Comparison of ENCODE assay signal across 21 mouse cellular contexts in the genomic region with DNA sequence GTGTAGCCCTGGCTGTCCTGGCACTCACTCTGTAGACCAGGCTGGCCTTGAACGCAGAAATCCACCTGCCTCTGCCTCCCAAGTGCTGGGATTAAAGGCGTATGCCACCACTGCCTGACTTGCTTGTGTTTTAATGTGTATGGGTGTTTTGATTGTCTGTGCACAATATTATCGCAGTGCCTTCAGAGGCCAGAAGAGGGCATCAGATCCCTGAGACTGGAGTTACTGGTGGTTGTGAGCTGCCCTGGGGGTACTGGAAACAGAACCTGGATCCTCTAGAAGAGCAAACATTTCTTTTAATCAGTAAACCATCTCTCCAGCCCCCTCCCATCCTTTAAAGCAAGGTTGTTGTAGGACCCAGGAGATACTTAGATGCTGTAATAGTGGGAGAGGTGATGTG. TPM values are rescaled to one million over a fixed set of nuclear protein-coding genes. Genes with fewer than 3 reads are reported as not detected.
DNase-seq lines count a peak whose midpoint lies in the region; ATAC-seq and TF ChIP-seq lines count a peak whose summit lies in the region.
"Had no signal": no experiment of that assay in that cellular context is flagged by ENCODE, and none has a peak within 500 bp of the region (broad histone marks: within the 10 kb centered on the region; RNA-seq: fewer than 3 reads in every experiment).

No protein-coding gene starts in this region.

- H3K9ac ChIP-seq in kidney, postnatal 0 days (ENCODE audit: low read depth, low read length) = no peak overlapping the region
- H3K9ac ChIP-seq: liver, embryonic 15.5 days; midbrain, embryonic 12.5 days had no signal

- WGBS in kidney, postnatal 0 days = 83% methylated on average over 3 of the region's 3 CpGs
- 96% methylated on average over 3 of the region's 3 CpGs for WGBS in thymus, adult 2 months

- TF ChIP-seq POLR2A in thymus, adult 2 months (IDR thresholded peaks at IDR 0.05; ENCODE audit: control insufficient read depth, extremely low read depth, insufficient read depth, low read length, poor library complexity) = no peak

- no peak for ATAC-seq in kidney, postnatal 0 days (replicated peaks; ENCODE audit: low FRiP score, low read depth)
- ATAC-seq: forebrain, embryonic 16.5 days; inflammation-experienced regulatory T-cells, adult 6 months had no signal

- H3K4me2 ChIP-seq in kidney, postnatal 0 days (ENCODE audit: low read length) = no peak overlapping the region
- H3K4me2 ChIP-seq: liver, embryonic 15.5 days had no signal

- TF ChIP-seq CTCF in kidney, postnatal 0 days (IDR thresholded peaks at IDR 0.05; ENCODE audit: low read depth) = peak; percentile 35; the same call in 1 of the 2 replicates
- no peak for TF ChIP-seq CTCF in thymus, adult 2 months (IDR thresholded peaks at IDR 0.05; ENCODE audit: borderline replicate concordance, control insufficient read depth, extremely low read depth, insufficient read depth, low read length, poor library complexity)

- no peak overlapping the region for H3K4me3 ChIP-seq in kidney, postnatal 0 days (replicated peaks; ENCODE audit: low read depth, low read length)
- no peak overlapping the region for H3K4me3 ChIP-seq in thymus, adult 2 months (ENCODE audit: control insufficient read depth, insufficient read depth, low read length)
- H3K4me3 ChIP-seq: heart, embryonic 10.5 days; liver, embryonic 15.5 days had no signal

- peaks cover 9% of the 10 kb centered on the region; the same call in 1 of the 2 replicates for H3K27me3 ChIP-seq in kidney, postnatal 0 days (ENCODE audit: insufficient read depth, low read length)
- peaks cover 18% of the 10 kb centered on the region for H3K27me3 ChIP-seq in thymus, adult 2 months (ENCODE audit: control insufficient read depth, insufficient read depth, low read length)

- no peaks in the 10 kb centered on the region for H3K36me3 ChIP-seq in kidney, postnatal 0 days (ENCODE audit: insufficient read depth, low read length)
- H3K36me3 ChIP-seq in thymus, adult 2 months (ENCODE audit: control insufficient read depth, insufficient read depth, low read length) = no peaks in the 10 kb centered on the region
- H3K36me3 ChIP-seq: G1E; heart, embryonic 10.5 days; liver, embryonic 15.5 days had no signal

- peaks cover 9% of the 10 kb centered on the region; the same call in 1 of the 2 replicates for H3K4me1 ChIP-seq in kidney, postnatal 0 days (replicated peaks; ENCODE audit: insufficient read depth, low read length)
- peaks cover 13% of the 10 kb centered on the region for H3K4me1 ChIP-seq in thymus, adult 2 months (replicated peaks; ENCODE audit: control insufficient read depth, insufficient read depth, low read length)

- H3K9me3 ChIP-seq in kidney, postnatal 0 days (replicated peaks; ENCODE audit: low read length) = no peaks in the 10 kb centered on the region
- H3K9me3 ChIP-seq: G1E; heart, embryonic 10.5 days; liver, embryonic 15.5 days; midbrain, embryonic 12.5 days had no signal

- H3K27ac ChIP-seq in kidney, postnatal 0 days = no peak overlapping the region
- no peak overlapping the region for H3K27ac ChIP-seq in thymus, adult 2 months (ENCODE audit: control insufficient read depth, insufficient read depth, low read length)
- H3K27ac ChIP-seq: heart, embryonic 10.5 days; liver, embryonic 15.5 days; macrophage had no signal

- no peak for DNase-seq in kidney, postnatal 0 days (ENCODE audit: low spot score)
- no peak for DNase-seq in kidney, postnatal 4 days
- DNase-seq in thymus, postnatal 4 days = peak; percentile 23
- no peak for DNase-seq in thymus, adult 2 months
- DNase-seq in T-cell, adult 2 months (ENCODE audit: low spot score) = peak; percentile 4
- DNase-seq in cerebellum, postnatal 36 days = no peak
- DNase-seq in spleen, postnatal 4 days (ENCODE audit: low spot score in 2 of 2) = no peak
- DNase-seq: adrenal gland, postnatal 25 days; cerebellum, adult 9-11 months; gastrocnemius, postnatal 25 days; heart, postnatal 36 days; kidney, postnatal 10 days; layer of hippocampus, adult 9-11 months; thymus, adult 18-20 months had no signal

RNA-seq across cellular contexts. Expression of gene Rhbdl3, which starts 3.0 kb away (rescaled TPM):
- polyA plus RNA-seq in kidney, postnatal 0 days (2015; fragmentation: Nextera tagmentation; extraction: Ambion mirVana) = 1.5 and 2.1 TPM in 2 replicates
- polyA plus RNA-seq in thymus, adult 2 months (2012; rRNA removed) = 8.7 and 9.6 TPM in 2 replicates

Comparison
In these comparisons a context has a peak if more than half of its experiments do, and no peak if none do; other contexts are left out.
1. DNase-seq: peak in thymus, postnatal 4 days (single experiment) and T-cell, adult 2 months (single experiment); none in kidney, postnatal 0 days (single experiment), kidney, postnatal 4 days (0 of 2), thymus, adult 2 months (single experiment), cerebellum, postnatal 36 days (0 of 2) and spleen, postnatal 4 days (0 of 2).